Mouse (Mus musculus) heart, adult 8-10 months (tissue): Measurements from ENCODE around the gene Gtf2a1. TPM values are rescaled to one million over a fixed set of nuclear protein-coding genes. Genes with fewer than 3 reads are reported as not detected.
"Not testable (repeated sequence)": the region's sequence is repeated elsewhere in the genome, so short reads cannot be mapped to it uniquely, and the experiment has no call there.

Source experiments
- DNase-seq: peaks from one replicate; pipeline ENCODE4 v3.0.0; 2022; ENCODE audit warnings: low spot score
- total RNA-seq, 4 experiments: library from RNA; stranded (reverse); gene quantifications; 2 replicates each; pipeline ENCODE4 v1.2.4; 2022

Gene Gtf2a1
- total RNA-seq, 4 experiments from 2014 or later = 24.5 to 31.5 (median 28.2) TPM

GRCm38 (mm10) chr12:91581204-91582070 lies 8.8 kb downstream of the Gtf2a1 start:
- no peak for DNase-seq

DNA sequence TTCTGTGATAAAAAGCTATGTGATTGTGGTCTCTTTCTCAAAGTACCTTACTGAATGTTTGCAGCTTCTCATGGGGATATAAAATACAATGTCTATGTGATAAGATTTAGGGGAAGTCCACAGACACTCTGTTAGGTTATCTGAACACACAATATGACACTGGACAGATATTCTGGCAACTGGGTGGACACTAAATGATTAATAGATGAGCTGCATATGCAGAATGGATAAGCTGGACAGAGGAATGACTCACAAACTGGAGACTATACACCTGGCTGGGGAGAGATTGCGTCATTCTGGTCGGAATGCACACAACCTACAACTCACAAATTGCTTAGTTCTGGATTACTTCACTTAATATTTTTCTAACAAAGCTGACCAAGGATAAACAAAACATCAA lies 10.6 kb downstream of the Gtf2a1 start:
- no peak for DNase-seq

DNA sequence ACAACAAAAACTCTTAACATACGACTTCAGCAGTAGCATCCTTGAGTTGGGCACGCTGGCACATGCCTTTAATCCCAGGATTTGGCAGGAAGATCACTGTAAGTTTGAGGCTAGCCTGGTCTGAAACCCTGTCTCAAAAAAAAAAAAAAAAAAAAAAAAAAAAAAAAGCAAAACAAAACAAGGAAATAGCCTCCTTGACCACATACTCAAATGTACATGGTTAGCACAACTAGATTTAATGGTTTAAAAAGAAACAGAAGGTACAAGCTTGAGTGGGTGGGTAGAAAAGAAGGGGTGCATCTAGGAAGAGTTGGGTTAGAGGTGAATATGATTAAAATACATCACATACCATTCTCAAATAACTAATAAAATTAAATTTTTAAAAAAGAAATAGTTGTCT lies 18.6 kb downstream of the Gtf2a1 start:
- no peak for DNase-seq

DNA sequence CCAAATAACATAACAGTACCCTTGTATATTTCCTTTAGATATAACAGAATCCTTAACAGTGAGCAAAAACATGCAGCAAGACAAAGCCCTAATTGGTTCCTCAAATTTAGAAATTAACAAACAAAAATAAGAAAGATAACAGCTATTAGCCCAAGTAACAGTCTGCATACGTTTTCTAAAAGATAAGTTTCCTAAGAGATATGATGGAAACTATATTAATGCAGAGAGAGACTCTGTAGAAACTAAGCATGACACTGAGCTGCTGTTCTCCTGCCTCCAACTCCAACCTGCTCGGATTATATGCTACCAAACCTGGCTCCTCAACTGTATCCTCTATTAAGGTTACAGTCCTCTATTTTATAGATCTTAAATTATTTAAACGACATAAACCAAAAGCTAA lies 21.0 kb downstream of the Gtf2a1 start:
- no peak for DNase-seq

- DNase-seq = no peak
Measured at GRCm38 (mm10) chr12:91567145-91567544, 23.1 kb downstream of the Gtf2a1 start.

- DNase-seq = not testable (repeated sequence)
Measured at GRCm38 (mm10) chr12:91558152-91558551, 32.1 kb downstream of the Gtf2a1 start.

- DNase-seq = not testable (repeated sequence)
Measured at GRCm38 (mm10) chr12:91557358-91558005, 32.8 kb downstream of the Gtf2a1 start.

DNA sequence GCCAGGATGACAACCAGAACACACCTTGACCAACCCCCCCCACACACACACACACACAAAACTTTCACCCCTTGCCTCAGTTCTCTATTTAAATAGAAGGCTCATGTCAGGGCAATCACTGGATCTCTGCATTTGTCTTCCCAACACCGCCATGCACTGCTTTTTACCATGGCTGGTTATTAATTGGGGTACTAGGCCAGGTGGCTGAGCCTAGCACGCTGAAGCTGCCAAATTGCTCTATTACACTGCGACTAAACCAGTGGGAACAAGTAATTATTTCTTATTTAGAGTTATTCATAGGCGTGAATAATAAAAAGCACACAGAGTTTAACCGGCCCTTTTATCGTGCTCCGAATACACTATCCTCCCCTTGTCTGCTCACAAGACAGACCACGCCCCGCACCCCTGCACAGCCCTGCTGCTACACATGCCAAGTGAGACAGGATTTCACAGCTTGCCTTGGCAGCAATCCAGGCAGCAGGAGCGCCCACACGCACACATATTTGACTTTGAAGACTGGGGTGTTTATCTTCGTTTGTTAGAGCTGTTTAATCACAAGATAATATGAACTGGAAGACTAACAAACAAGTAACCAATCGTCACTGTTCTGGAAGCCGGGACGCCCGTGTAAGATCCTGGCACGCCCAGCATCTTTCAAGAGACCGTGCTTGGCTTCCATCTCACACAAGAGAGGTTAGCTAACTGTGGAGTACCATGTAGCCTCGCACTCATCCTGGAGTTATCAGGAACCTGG lies 38.3 kb downstream of the Gtf2a1 start:
- DNase-seq = peak; percentile 36

- no peak for DNase-seq
Measured at GRCm38 (mm10) chr12:91549471-91549870, 40.8 kb downstream of the Gtf2a1 start.

DNA sequence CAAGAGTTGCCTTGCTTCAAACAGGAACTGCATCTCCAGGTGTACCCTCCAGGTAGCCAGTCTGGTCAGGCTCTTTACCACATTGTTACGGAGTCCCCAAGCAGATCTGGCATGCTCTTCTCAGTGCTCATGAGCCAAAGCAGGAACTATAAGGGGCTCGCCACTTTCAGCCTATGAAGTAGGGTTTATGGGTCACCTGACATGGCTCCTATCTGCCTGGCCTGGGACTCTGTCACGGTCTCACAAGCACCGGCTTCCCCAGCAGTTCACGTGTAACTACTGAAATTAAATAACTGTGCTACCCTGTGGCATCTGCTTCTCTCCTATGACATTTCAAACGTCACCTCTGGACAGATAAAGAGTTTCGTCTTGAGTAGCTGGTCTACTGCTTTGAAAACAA lies 50.1 kb downstream of the Gtf2a1 start:
- DNase-seq = no peak

DNA sequence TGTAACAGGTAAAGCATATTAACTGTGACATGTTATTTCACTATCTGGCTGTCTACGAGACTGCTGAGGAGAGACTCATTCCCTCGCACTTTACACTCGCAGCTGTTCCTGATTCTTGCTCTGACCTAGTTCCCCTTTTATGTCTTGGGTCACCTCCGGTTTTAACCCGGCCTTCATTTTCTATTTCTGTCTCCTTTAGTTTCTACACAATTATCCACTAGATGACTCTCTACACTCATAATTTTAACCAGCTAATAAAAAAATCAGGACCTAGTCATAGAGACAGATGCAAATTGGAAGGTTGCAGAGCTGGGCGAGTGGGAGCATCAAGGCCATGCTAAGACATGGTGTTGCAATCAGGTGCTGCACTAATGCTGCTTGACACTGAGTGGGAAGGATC lies 55.8 kb downstream of the Gtf2a1 start:
- no peak for DNase-seq

DNA sequence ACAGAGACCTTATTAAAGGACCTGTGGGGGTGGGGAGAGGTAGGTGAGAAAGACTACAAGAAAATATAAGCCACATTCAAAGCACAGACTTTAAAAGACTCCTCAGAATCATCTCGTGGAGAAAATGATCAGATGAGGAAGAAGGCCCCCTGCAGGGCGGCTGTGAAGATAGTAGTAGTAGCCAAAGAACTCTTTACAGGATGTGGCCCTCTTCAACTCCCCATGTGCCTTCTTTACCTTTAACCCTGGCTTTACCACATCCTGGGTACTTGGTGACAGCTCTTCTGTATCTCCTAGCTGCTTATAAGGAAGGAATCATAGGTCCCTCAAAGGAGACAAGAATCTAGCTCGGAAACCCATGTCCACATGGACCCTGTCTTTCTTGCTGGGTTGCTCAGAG lies 66.7 kb downstream of the Gtf2a1 start:
- no peak for DNase-seq

DNA sequence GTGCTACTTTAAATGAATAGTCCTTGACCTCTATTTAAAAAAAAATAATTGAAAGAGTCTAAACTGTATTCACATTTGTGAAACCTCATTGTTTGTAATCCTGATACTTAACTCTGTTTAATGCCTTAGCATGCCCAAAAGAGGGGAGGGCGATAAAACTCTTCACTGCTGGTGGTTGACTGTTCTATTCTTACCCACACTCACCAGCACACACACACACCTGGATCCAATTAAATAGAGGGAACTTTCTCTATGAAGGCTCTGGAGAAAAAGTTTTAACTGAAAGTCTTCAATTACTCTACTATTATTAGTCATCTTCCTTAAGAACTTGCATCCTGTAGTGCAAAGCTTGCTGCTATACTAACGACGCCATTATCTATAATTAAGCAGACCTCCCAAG lies 72.5 kb downstream of the Gtf2a1 start:
- no peak for DNase-seq

GRCm38 (mm10) chr12:91513980-91514379 lies 76.3 kb downstream of the Gtf2a1 start:
- no peak for DNase-seq

DNA sequence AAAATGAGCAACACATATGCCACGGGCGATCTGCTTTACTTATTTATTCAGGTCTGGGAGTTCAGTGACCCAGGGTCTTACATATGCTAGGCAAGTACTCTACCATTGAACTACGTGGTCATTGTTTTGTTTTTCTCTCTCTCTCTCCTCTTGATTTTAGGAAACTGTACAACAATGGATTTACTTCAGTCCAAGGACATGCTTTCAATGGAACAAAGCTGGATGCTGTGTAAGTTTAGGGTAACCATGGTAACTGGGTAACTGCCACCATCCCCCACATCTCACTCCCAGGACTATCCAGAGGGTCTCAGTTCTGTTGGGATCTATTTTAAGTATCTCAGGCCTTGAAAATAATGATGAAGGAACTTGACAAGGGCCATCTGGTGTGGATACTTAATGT lies 78.5 kb downstream of the Gtf2a1 start:
- DNase-seq = no peak

Other genes with a start within 250 kb of the Gtf2a1 start
- gene Cep128, start 206.1 kb downstream of the Gtf2a1 start, total RNA-seq = 10 to 100 TPM; 11.5 to 16.4 (median 12.4) TPM
- gene Tshr, start 205.9 kb downstream of the Gtf2a1 start, total RNA-seq = under 1 TPM in 2 of 4 experiments, not detected in 2; 0.09 to 0.12 TPM
- 10 to 100 TPM in 2 of 4 experiments, 1 to 10 TPM in 2; 5.7 to 12.5 (median 10.1) TPM for gene Ston2, start 197.9 kb upstream of the Gtf2a1 start, total RNA-seq